Mouse (Mus musculus) spleen, adult 2 months (tissue): ENCODE measurements around the gene Rps18. TPM values are rescaled to one million over a fixed set of nuclear protein-coding genes. Genes with fewer than 3 reads are reported as not detected.

Source experiments
- DNase-seq, 2 experiments: peaks; one replicate each; pipeline versions ENCODE4 v3.0.0 to v3.0.0-alpha.2; 2012 to 2021; ENCODE audit warnings: low spot score in 2 of 2, low read depth in 1 of 2
- H3K27ac ChIP-seq: fragments of 200-500 bp; 2 replicates; pipeline ENCODE4 v1.5.1; 2012; ENCODE audit warnings: low read length, inconsistent platforms; ENCODE audit not compliant: insufficient read depth
- H3K27me3 ChIP-seq: fragments of 200-500 bp; 2 replicates; pipeline ENCODE4 v1.6.1; 2012; ENCODE audit warnings: mild to moderate bottlenecking, moderate library complexity, low read length, inconsistent platforms; ENCODE audit not compliant: control insufficient read depth, insufficient read depth
- H3K36me3 ChIP-seq: fragments of 200-500 bp; 2 replicates; pipeline ENCODE4 v1.6.1; 2012; ENCODE audit warnings: mild to moderate bottlenecking, low read length, inconsistent platforms; ENCODE audit not compliant: control insufficient read depth, insufficient read depth
- H3K4me1 ChIP-seq: fragments of 200-500 bp; 2 replicates; pipeline ENCODE4 v1.6.1; 2011; ENCODE audit warnings: inconsistent platforms; ENCODE audit not compliant: control insufficient read depth, insufficient read depth, insufficient read length
- H3K4me3 ChIP-seq: fragments of 200-500 bp; 2 replicates; pipeline ENCODE4 v1.5.1; 2011; ENCODE audit warnings: mild to moderate bottlenecking, inconsistent platforms; ENCODE audit not compliant: insufficient read depth, insufficient read length; ENCODE audit errors: extremely low read depth
- CTCF ChIP-seq: fragments of 200-500 bp; IDR thresholded peaks from 2 replicates; pipeline ENCODE4 v1.5.1; 2011; ENCODE audit warnings: mild to moderate bottlenecking, inconsistent platforms; ENCODE audit not compliant: insufficient read depth, insufficient read length, insufficient replicate concordance; ENCODE audit errors: extremely low read depth
- POLR2A ChIP-seq: fragments of 200-500 bp; IDR thresholded peaks from 2 replicates; pipeline ENCODE4 v1.6.1; 2011; ENCODE audit warnings: low read depth, low read length, inconsistent platforms
- WGBS: fragments of 180-500 bp; shearing (Covaris S2); methylation state at CpG from one replicate; pipeline ENCODE4 v1.1.7; 2018; 5-methylcytosine and 5-hydroxymethylcytosine counted together
- polyA plus RNA-seq: library from polyadenylated mRNA; depleted of rRNA; stranded (reverse); fragments of >200 nt; gene quantifications from 2 replicates; pipeline ENCODE4 v1.2.3, GENCODE M21; 2012

Rps18 gene
- polyA plus RNA-seq, 1 experiment = 476 TPM

- Histone ChIP-seq H3K4me3 (no peak overlapping the region), H3K27ac (no peak overlapping the region), H3K27me3 (no peaks in the 10 kb centered on the region), H3K4me1 (peaks cover 4% of the 10 kb centered on the region; the same call in 1 of the 2 replicates), H3K36me3 (peaks cover 42% of the 10 kb centered on the region)
- DNase-seq = no peak
- TF ChIP-seq CTCF (no peak), POLR2A (no peak)
- 95% methylated on average over 15 of the region's 15 CpGs for WGBS
Measured at GRCm38 (mm10) chr17:33932970-33933369, 22.8 kb downstream of the Rps18 start.

- 91% methylated on average over 14 of the region's 14 CpGs for WGBS
- Histone ChIP-seq H3K36me3 (peaks cover 41% of the 10 kb centered on the region), H3K4me3 (no peak overlapping the region), H3K27me3 (no peaks in the 10 kb centered on the region), H3K4me1 (peaks cover 4% of the 10 kb centered on the region; the same call in 1 of the 2 replicates), H3K27ac (no peak overlapping the region)
- DNase-seq = no peak
- no peak for TF ChIP-seq CTCF
- no peak for TF ChIP-seq POLR2A
Measured at GRCm38 (mm10) chr17:33932448-33932847, 23.4 kb downstream of the Rps18 start.

DNA sequence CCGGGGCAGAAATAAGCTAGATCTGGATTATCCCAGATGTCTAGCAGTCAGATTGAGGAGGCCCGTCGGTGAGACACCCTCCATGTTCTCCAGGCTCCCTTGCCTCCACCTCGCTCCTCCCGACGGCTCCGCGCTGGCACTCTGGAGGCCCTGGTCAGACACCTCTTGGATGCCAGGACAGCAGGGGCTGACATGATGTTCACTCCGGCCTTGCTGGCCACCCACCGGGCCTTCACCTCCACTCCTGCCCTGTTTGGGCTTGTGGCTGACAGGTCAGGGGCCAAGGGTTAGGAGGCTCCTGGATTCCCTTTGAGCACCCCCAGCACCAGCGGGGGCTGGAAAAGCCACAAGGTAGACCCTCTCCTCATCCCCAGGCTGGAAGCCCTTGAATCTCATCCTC lies 23.9 kb downstream of the Rps18 start:
- Histone ChIP-seq H3K27ac (no peak overlapping the region), H3K27me3 (no peaks in the 10 kb centered on the region), H3K36me3 (peaks cover 37% of the 10 kb centered on the region), H3K4me1 (peaks cover 4% of the 10 kb centered on the region; the same call in 1 of the 2 replicates), H3K4me3 (no peak overlapping the region)
- TF ChIP-seq POLR2A (no peak), CTCF (no peak)
- DNase-seq = no peak
- 96% methylated on average over 11 of the region's 11 CpGs for WGBS

GRCm38 (mm10) chr17:33931159-33931866 lies 24.5 kb downstream of the Rps18 start:
- peaks cover 4% of the 10 kb centered on the region; the same call in 1 of the 2 replicates for H3K4me1 ChIP-seq

GRCm38 (mm10) chr17:33930280-33931158 lies 25.3 kb downstream of the Rps18 start:
- TF ChIP-seq POLR2A (no peak), CTCF (no peak)
- under 1% methylated on average over 41 of the region's 45 CpGs for WGBS
- peaks cover 44% of the 10 kb centered on the region for H3K36me3 ChIP-seq
- no peaks in the 10 kb centered on the region for H3K27me3 ChIP-seq
- DNase-seq = peak in 1 of 2 experiments; percentile 61
- H3K4me3 ChIP-seq = peak overlapping the region; percentile 84
- peaks cover 4% of the 10 kb centered on the region; the same call in 1 of the 2 replicates for H3K4me1 ChIP-seq
- H3K27ac ChIP-seq = peak overlapping the region; percentile 98

More at GRCm38 (mm10) chr17:33931159-33931866, 24.5 kb downstream of the Rps18 start:
- TF ChIP-seq POLR2A = no peak
- no peak for TF ChIP-seq CTCF
- Histone ChIP-seq H3K27me3 (no peaks in the 10 kb centered on the region), H3K4me3 (peak overlapping the region; percentile 84), H3K27ac (peak overlapping the region; percentile 98), H3K36me3 (peaks cover 40% of the 10 kb centered on the region)
- DNase-seq = no peak
- WGBS = 29% methylated on average over 18 of the region's 18 CpGs

DNA sequence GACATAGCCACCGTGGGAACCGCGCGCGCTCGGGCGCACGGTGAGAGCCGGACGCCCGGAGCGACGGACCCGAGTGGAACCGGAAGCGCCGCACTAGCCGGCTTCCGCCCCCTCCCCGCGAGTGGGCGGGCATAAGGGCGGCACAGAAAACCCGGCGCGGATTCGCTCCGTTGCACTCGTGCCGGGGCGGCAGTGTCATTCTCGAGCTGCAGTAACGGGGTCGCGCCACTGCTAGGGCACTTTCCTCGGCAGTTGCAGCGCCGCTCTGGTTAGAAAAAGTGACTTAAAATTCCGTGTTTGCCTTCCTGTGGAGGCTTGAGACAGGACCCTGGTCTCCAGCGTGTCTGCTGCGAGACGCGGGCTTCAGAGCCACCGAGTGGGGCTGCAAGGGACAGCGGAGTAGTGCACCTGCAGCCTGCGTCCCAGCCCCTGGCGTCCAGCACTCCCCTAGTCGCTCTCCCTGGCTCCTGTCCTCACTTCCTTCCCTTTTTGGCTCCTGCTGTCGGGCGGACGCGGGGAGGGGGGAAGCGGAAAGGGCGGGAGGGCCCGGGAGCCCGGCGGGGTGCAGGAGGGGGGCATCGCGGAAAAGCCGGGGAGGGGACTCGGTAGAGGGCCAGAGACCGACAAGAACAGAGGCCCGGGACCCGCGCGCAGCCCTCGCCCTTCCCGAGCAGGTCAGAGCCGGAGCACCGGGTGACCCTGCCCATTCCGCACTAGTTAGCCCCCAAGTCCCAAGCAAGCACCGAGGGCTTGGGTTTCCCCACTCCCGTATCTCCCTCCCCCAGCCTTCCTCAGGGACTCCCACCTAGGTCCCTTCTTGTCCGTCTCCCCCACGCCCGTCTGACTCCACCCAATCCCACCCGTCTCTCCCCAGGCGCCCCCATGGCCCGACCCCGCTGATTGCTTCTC lies 26.2 kb downstream of the Rps18 start, which contains the start of gene Rgl2:
Gene Rgl2, plus strand, starts transcription at position 173 of the 909 bp plus-strand sequence.
- DNase-seq = peak; percentile 85 to 87
- TF ChIP-seq POLR2A (peak; percentile 24; the same call in 1 of the 2 replicates), CTCF (peak; percentile 11; the same call in 1 of the 2 replicates)
- Histone ChIP-seq H3K36me3 (peaks cover 43% of the 10 kb centered on the region), H3K27me3 (no peaks in the 10 kb centered on the region), H3K4me3 (peak within 1 kb of the TSS; percentile 84), H3K4me1 (peaks cover 4% of the 10 kb centered on the region; the same call in 1 of the 2 replicates), H3K27ac (peak within 1 kb of the TSS; percentile 98)
- under 1% methylated on average over 60 of the region's 80 CpGs for WGBS
